Mouse (Mus musculus): ENCODE data around the gene Cdc42ep3. TPM values are rescaled to one million over a fixed set of nuclear protein-coding genes. Genes with fewer than 3 reads are reported as not detected.

The Cdc42ep3 gene
- 46.8 and 50.6 TPM in 2 replicates for polyA plus RNA-seq (2014; fragmentation: Nextera tagmentation; extraction: Ambion mirVana)

GRCm38 (mm10) chr17:79354444-79355270 lies at the start of gene Cdc42ep3:
Gene Cdc42ep3 (minus strand): TSS chr17:79355091.
- under 1% methylated on average over 66 of the region's 74 CpGs for WGBS
- H3K36me3 ChIP-seq (ENCODE audit: control insufficient read depth, insufficient read depth, low read length), result no peaks in the 10 kb centered on the region
- H3K9me3 ChIP-seq (ENCODE audit: control insufficient read depth, low read length), result no peaks in the 10 kb centered on the region
- H3K4me2 ChIP-seq, result peak within 1 kb of the TSS; percentile 99
- DNase-seq (ENCODE audit: low spot score) (peak; percentile 81), ATAC-seq (replicated peaks; ENCODE audit: low FRiP score) (peak; percentile 79)
- H3K4me3 ChIP-seq (ENCODE audit: low read depth, low read length), result peak within 1 kb of the TSS; percentile 84
- H3K27me3 ChIP-seq (replicated peaks; ENCODE audit: control insufficient read depth, insufficient read depth, low read length), result peaks cover 15% of the 10 kb centered on the region
- H3K27ac ChIP-seq (ENCODE audit: low read depth, low read length), result peak within 1 kb of the TSS; percentile 78
- H3K4me1 ChIP-seq (replicated peaks; ENCODE audit: control insufficient read depth, insufficient read depth, low read length), result peaks cover 31% of the 10 kb centered on the region
- H3K9ac ChIP-seq (ENCODE audit: low read depth, low read length), result peak within 1 kb of the TSS; percentile 90

GRCm38 (mm10) chr17:79400356-79400755 lies 45.5 kb upstream of the Cdc42ep3 start:
- no peak overlapping the region for H3K9ac ChIP-seq (ENCODE audit: low read depth, low read length)
- no peak overlapping the region for H3K4me2 ChIP-seq
- no peak overlapping the region for H3K4me3 ChIP-seq (ENCODE audit: low read depth, low read length)
- DNase-seq (ENCODE audit: low spot score), result no peak
- ATAC-seq (replicated peaks; ENCODE audit: low FRiP score), result no peak
- H3K27ac ChIP-seq (ENCODE audit: low read depth, low read length), result no peak overlapping the region
- no peaks in the 10 kb centered on the region for H3K9me3 ChIP-seq (ENCODE audit: control insufficient read depth, low read length)
- no peaks in the 10 kb centered on the region for H3K4me1 ChIP-seq (replicated peaks; ENCODE audit: control insufficient read depth, insufficient read depth, low read length)
- 76% methylated on average over 2 of the region's 2 CpGs for WGBS
- no peaks in the 10 kb centered on the region for H3K27me3 ChIP-seq (replicated peaks; ENCODE audit: control insufficient read depth, insufficient read depth, low read length)
- H3K36me3 ChIP-seq (ENCODE audit: control insufficient read depth, insufficient read depth, low read length), result no peaks in the 10 kb centered on the region

GRCm38 (mm10) chr17:79398416-79398815 lies 43.5 kb upstream of the Cdc42ep3 start:
- ATAC-seq (replicated peaks; ENCODE audit: low FRiP score) (no peak), DNase-seq (ENCODE audit: low spot score) (no peak)
- H3K4me2 ChIP-seq, result no peak overlapping the region
- H3K27ac ChIP-seq (ENCODE audit: low read depth, low read length), result no peak overlapping the region
- no peaks in the 10 kb centered on the region for H3K4me1 ChIP-seq (replicated peaks; ENCODE audit: control insufficient read depth, insufficient read depth, low read length)
- no peaks in the 10 kb centered on the region for H3K9me3 ChIP-seq (ENCODE audit: control insufficient read depth, low read length)
- no peak overlapping the region for H3K4me3 ChIP-seq (ENCODE audit: low read depth, low read length)
- no peaks in the 10 kb centered on the region for H3K36me3 ChIP-seq (ENCODE audit: control insufficient read depth, insufficient read depth, low read length)
- H3K9ac ChIP-seq (ENCODE audit: low read depth, low read length), result no peak overlapping the region
- no peaks in the 10 kb centered on the region for H3K27me3 ChIP-seq (replicated peaks; ENCODE audit: control insufficient read depth, insufficient read depth, low read length)
- WGBS, result 69% methylated on average over 3 of the region's 3 CpGs

GRCm38 (mm10) chr17:79394799-79395198 lies 39.9 kb upstream of the Cdc42ep3 start:
- no peak overlapping the region for H3K4me2 ChIP-seq
- no peak for ATAC-seq (replicated peaks; ENCODE audit: low FRiP score)
- no peak overlapping the region for H3K4me3 ChIP-seq (ENCODE audit: low read depth, low read length)
- WGBS, result 78% methylated on average over 5 of the region's 5 CpGs
- H3K9ac ChIP-seq (ENCODE audit: low read depth, low read length), result no peak overlapping the region
- no peak overlapping the region for H3K27ac ChIP-seq (ENCODE audit: low read depth, low read length)
- H3K36me3 ChIP-seq (ENCODE audit: control insufficient read depth, insufficient read depth, low read length), result no peaks in the 10 kb centered on the region
- no peaks in the 10 kb centered on the region for H3K9me3 ChIP-seq (ENCODE audit: control insufficient read depth, low read length)
- H3K4me1 ChIP-seq (replicated peaks; ENCODE audit: control insufficient read depth, insufficient read depth, low read length), result no peaks in the 10 kb centered on the region
- no peaks in the 10 kb centered on the region for H3K27me3 ChIP-seq (replicated peaks; ENCODE audit: control insufficient read depth, insufficient read depth, low read length)
- DNase-seq (ENCODE audit: low spot score), result no peak

GRCm38 (mm10) chr17:79393886-79394285 lies 39.0 kb upstream of the Cdc42ep3 start:
- H3K4me2 ChIP-seq, result no peak overlapping the region
- no peak for ATAC-seq (replicated peaks; ENCODE audit: low FRiP score)
- H3K36me3 ChIP-seq (ENCODE audit: control insufficient read depth, insufficient read depth, low read length), result no peaks in the 10 kb centered on the region
- 71% methylated on average over 7 of the region's 7 CpGs for WGBS
- no peak for DNase-seq (ENCODE audit: low spot score)
- H3K4me1 ChIP-seq (replicated peaks; ENCODE audit: control insufficient read depth, insufficient read depth, low read length), result no peaks in the 10 kb centered on the region
- no peak overlapping the region for H3K27ac ChIP-seq (ENCODE audit: low read depth, low read length)
- no peak overlapping the region for H3K4me3 ChIP-seq (ENCODE audit: low read depth, low read length)
- no peaks in the 10 kb centered on the region for H3K27me3 ChIP-seq (replicated peaks; ENCODE audit: control insufficient read depth, insufficient read depth, low read length)
- H3K9ac ChIP-seq (ENCODE audit: low read depth, low read length), result no peak overlapping the region
- H3K9me3 ChIP-seq (ENCODE audit: control insufficient read depth, low read length), result no peaks in the 10 kb centered on the region

GRCm38 (mm10) chr17:79387465-79388066 lies 32.7 kb upstream of the Cdc42ep3 start:
- no peak overlapping the region for H3K4me3 ChIP-seq (ENCODE audit: low read depth, low read length)
- no peaks in the 10 kb centered on the region for H3K36me3 ChIP-seq (ENCODE audit: control insufficient read depth, insufficient read depth, low read length)
- H3K9me3 ChIP-seq (ENCODE audit: control insufficient read depth, low read length), result no peaks in the 10 kb centered on the region
- H3K27me3 ChIP-seq (replicated peaks; ENCODE audit: control insufficient read depth, insufficient read depth, low read length), result no peaks in the 10 kb centered on the region
- no peak overlapping the region for H3K9ac ChIP-seq (ENCODE audit: low read depth, low read length)
- no peak overlapping the region for H3K4me2 ChIP-seq
- WGBS, result 77% methylated on average over 8 of the region's 8 CpGs
- ATAC-seq (replicated peaks; ENCODE audit: low FRiP score) (no peak), DNase-seq (ENCODE audit: low spot score) (no peak)
- no peak overlapping the region for H3K27ac ChIP-seq (ENCODE audit: low read depth, low read length)
- no peaks in the 10 kb centered on the region for H3K4me1 ChIP-seq (replicated peaks; ENCODE audit: control insufficient read depth, insufficient read depth, low read length)

- ATAC-seq (replicated peaks; ENCODE audit: low FRiP score), result no peak
- H3K4me1 ChIP-seq (replicated peaks; ENCODE audit: control insufficient read depth, insufficient read depth, low read length), result no peaks in the 10 kb centered on the region
- no peak overlapping the region for H3K4me2 ChIP-seq
- H3K27me3 ChIP-seq (replicated peaks; ENCODE audit: control insufficient read depth, insufficient read depth, low read length), result no peaks in the 10 kb centered on the region
- no peaks in the 10 kb centered on the region for H3K36me3 ChIP-seq (ENCODE audit: control insufficient read depth, insufficient read depth, low read length)
- H3K9ac ChIP-seq (ENCODE audit: low read depth, low read length), result no peak overlapping the region
- H3K27ac ChIP-seq (ENCODE audit: low read depth, low read length), result no peak overlapping the region
- no peak overlapping the region for H3K4me3 ChIP-seq (ENCODE audit: low read depth, low read length)
- DNase-seq (ENCODE audit: low spot score), result no peak
- H3K9me3 ChIP-seq (ENCODE audit: control insufficient read depth, low read length), result no peaks in the 10 kb centered on the region
- 46% methylated on average over 3 of the region's 3 CpGs for WGBS
Measured at GRCm38 (mm10) chr17:79381485-79381884, 26.6 kb upstream of the Cdc42ep3 start.

- H3K9ac ChIP-seq (ENCODE audit: low read depth, low read length), result no peak overlapping the region
- no peaks in the 10 kb centered on the region for H3K27me3 ChIP-seq (replicated peaks; ENCODE audit: control insufficient read depth, insufficient read depth, low read length)
- no peak overlapping the region for H3K4me3 ChIP-seq (ENCODE audit: low read depth, low read length)
- no peak for ATAC-seq (replicated peaks; ENCODE audit: low FRiP score)
- no peaks in the 10 kb centered on the region for H3K9me3 ChIP-seq (ENCODE audit: control insufficient read depth, low read length)
- H3K4me2 ChIP-seq, result no peak overlapping the region
- no peaks in the 10 kb centered on the region for H3K36me3 ChIP-seq (ENCODE audit: control insufficient read depth, insufficient read depth, low read length)
- 43% methylated on average over 5 of the region's 5 CpGs for WGBS
- H3K27ac ChIP-seq (ENCODE audit: low read depth, low read length), result no peak overlapping the region
- H3K4me1 ChIP-seq (replicated peaks; ENCODE audit: control insufficient read depth, insufficient read depth, low read length), result no peaks in the 10 kb centered on the region
- DNase-seq (ENCODE audit: low spot score), result no peak
Measured at GRCm38 (mm10) chr17:79379191-79379590, 24.3 kb upstream of the Cdc42ep3 start.

All from liver, embryonic 11.5 days (tissue).